Mouse (Mus musculus): ENCODE measurements around the gene Hmx1.

Gene Hmx1

DNA sequence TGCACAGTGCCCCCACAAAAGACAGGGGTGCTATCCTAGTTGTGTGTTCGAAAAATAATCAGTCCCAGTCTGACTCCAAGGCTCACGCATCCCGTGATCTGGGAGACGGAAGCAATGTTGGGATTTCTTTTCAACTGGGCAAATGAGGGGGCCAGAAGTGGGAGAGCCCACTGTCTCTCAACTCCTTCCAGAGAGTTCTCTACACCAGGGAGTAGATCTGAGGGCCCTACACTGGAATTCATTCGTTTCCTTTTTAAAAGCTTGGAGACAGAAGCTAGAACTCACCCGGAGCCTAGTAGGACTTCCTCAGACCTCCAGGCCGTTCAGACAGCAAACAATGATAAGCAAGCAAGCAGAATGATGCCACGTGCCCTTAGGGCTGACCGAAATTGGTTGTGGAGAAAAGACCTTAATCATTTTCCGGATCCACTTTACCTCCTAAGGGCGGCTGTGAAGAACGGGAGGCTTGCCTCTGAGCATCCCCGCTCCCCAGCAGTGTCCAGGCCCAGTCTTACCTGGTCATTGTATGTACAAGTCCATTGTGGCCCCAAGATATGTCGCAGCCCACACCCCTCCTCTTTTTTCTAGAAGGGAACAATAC lies 9.5 kb downstream of the Hmx1 start:
- no peak for DNase-seq

DNA sequence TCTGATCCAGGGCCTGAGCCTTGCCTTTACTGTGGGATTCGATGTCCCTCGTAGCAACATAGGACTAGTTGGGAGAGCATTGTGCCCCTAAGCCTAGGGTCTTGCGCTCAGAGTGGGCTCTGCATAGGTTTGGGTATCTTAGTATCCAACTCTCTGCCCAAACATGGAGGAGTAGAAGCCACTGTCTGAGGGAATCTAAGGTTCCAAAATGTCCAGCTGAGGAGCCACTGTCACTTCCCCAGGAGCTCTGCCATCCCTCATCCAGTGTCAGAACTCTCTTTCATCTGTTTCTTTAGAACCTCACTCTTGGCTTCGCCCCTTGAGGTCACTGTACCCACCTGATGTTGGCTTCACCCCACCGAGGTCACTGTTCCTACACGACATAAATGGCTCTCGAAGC lies 10.2 kb downstream of the Hmx1 start:
- DNase-seq, result no peak

DNA sequence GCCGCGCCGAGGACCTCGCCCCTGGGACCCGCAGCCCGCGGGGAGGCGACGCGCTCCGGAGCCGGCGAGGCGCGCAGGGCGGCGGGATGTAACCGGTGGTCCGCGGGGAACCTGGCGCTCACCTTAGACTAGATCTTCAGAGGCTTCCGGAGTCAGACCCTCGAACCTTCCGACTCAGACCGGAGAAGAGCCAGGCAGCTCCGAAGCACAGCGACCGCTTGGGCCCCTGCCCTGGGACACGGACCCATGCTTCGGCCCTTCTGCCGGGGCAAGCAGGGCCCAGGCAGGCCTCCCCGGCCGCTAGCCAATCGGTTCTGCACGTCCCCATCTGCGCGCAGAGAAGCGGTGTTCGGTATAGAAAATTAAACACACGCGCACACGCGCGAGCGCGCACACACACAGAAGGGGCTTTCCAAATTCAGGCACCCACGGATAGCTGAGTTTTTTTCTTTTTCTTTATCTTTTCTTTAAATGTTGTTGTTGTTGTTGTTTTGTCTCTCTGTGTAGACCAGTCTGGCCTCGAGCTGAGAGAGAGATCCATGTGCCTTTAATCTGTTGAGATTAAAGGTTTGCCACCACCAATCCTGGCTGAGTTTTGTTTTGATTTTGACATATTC lies 10.9 kb downstream of the Hmx1 start:
- no peak for DNase-seq

DNA sequence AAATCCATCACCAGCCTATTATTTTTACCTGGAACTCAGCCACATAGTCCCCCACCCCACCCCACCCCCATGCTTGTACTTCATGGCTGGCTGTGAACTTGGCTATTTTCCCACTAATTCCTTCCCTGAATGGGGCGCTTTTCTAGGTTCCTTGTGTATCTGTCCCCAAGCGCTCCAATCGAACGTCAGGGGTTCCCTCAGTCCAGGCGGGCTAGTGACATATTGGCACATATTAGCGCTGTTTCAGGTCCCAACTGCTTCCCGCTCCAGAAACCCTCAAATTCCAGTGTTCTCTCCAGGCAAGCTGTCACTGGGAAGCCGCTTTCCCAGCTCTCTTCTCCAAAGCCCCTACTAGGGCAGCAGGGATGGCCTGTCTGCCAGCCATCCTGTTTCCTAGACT lies 12.3 kb downstream of the Hmx1 start:
- no peak for DNase-seq

DNA sequence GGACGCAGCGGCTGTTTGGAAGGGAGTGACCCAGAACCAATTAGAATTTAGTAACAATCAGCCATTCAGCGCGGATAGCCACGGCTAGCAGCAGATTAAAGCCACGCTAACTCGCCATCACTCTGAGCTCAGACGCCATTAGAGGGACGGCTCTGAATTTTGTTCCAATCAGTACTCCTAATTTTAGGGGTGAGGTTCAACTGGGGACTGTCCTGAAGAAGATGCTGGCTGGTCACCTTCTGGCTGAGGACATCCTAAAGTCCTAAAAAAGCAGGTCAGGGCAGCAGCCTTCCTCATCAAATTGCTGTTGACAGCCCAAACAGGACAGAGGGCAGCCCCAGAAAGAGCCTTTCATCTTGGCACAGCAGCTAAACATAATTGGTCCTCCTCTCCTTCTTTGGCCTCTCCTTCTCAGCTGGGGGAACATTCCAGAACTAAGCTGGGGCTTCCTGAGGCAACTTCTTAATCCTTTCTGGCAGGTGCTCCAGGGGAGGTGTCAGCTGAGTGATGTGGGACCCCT lies 18.6 kb downstream of the Hmx1 start:
- no peak for DNase-seq

DNA sequence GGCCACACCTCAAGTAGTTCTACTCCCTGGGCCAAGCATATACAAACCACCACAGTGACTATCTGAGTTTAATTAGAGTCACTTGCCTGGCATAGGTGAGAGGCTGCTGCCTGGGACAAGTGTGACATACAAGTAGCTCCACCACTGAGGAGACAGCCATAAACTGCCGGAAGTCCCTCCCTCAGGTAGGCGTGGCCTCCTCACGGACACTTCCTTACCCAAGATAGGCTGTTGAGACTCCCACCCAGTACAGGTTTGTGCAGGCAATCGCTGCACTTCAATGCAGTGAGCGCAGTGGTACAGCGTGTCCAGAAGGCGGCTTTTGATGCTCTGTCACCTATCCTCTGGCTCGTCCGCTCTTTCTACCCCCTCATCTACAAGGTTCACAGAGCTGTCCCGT lies 22.1 kb downstream of the Hmx1 start:
- DNase-seq, result no peak

DNA sequence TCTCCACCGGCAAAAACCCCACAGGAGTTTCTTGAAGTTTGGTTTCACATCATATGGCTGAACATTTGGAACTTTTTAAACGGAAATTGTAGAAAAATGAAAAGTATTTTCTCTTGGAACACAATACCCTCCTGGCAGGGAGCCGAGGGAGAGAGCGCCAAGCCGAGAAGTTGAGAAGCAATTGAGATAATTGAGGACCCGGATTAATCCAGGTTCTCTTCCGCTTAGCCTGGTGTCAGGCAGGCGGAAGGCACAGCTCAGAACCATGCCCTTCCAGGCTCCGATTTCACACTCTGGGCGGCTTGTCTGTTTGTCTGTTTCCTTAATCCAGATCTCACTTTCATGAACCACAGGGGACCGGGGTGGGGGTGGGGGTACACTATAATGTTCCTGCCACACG lies 23.9 kb downstream of the Hmx1 start:
- DNase-seq, result no peak

DNA sequence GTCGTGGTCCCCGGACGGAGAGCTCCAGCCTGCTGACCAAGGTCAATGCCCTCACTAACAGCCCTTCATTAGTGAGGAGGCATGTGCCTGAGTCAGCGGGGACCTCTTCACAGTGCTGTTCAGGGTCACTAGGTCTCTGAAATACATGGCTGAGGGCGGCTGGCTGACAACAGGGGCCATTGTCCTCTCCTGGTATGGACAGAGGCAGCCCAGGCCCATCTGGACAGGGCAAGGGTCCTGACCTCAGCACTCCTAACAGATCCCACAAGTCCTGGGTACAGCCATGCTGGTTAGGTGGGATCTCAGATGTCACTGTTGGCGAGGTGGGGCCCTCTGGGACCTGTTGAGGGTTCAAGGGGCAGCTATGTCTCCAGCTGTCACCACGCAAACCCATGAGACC lies 28.8 kb downstream of the Hmx1 start:
- DNase-seq, result no peak

DNA sequence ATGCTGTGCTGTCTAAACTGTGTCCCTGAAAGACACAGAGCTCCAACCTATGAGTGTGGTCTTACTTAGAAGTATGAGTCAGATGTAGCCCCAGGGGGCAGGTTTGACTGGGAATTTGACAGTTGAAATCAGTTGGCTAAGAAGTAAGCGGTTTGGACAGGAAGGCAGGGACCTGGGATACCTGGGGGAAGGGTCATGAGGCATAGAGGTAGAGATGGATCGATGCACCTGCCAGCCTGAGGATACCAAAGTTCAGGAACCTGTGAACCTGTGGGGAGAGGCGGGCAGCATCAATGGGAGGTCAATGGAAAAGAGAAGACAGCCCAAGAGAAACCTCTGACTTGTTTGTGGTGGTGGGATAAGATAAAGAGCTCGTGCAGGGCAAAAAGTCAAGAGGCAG lies 32.7 kb downstream of the Hmx1 start:
- no peak for DNase-seq

DNA sequence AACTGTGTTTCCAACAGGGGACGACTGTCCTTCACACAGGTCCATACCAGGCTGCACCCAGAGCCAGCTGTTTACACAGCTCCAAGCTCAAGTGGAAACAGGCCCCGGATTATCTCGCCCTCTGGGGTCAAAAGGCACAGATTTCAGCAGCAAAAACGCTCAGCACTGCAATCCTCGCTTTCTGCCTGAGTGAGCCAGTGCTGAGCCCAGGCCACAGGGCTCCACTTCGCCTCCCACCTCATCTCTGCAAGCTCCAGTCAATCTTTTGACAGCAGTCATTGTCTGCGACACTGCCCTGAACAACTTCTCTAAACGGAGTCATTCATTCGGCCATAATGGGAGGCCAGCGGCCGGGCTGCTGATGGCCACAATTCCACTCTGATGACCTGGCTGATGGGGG lies 36.3 kb downstream of the Hmx1 start:
- DNase-seq, result no peak

DNA sequence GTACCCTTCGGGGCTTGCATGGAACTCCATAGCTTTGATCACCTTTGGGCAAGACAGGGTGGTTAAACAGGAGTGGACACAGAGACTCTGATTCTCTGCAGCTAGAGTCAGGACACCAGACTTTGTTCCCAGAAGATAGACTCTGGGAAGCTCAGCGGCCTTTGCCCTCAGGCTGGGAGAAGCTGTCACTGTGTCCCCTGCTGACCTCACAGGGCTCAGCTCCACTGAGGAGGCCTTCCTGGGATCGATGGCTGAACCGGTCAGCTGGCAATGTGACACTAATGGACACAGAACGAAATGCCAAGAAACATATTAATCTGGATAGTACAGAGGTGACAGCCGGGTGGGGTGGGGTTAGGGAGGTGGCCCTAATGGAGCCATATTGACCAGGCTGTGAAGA lies 39.0 kb downstream of the Hmx1 start:
- no peak for DNase-seq

DNA sequence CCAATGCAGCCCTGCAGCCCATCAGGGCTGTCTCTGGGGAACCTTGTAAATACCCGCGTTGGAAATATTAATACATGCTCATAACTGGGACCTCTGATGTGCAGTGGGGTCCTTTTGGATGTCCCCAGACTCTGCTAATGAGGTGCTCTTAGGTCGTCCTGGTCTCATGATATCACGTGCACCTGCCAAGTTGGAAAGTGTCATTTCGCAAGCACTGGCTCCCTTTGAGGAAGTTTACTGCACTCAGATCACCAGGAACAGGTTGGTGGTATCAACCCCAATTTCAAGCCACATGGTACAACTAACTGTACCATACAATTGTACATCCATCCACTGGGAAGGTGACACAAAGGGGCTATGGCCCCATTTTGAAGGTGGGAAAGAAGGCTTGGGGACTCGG lies 39.5 kb downstream of the Hmx1 start:
- no peak for DNase-seq

DNA sequence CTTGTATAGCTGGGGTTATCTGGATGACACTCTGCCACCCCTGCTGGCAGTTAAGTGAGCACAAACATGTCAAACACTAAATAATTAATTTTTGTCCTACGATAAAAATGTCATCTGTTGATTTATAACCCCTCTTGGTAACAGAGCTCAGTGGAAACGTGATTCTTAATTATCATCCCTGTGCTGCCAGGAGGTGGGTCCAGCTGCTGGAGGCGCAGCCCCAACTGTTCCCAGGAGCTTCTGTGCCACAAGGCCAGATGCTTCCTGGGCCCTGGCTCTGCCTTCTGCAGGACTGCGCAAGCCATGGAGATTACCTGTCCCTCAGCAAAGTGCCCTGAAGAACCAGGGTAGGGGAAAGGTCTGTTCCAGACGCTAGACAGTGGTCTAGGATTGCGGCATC lies 43.2 kb downstream of the Hmx1 start:
- no peak for DNase-seq

DNA sequence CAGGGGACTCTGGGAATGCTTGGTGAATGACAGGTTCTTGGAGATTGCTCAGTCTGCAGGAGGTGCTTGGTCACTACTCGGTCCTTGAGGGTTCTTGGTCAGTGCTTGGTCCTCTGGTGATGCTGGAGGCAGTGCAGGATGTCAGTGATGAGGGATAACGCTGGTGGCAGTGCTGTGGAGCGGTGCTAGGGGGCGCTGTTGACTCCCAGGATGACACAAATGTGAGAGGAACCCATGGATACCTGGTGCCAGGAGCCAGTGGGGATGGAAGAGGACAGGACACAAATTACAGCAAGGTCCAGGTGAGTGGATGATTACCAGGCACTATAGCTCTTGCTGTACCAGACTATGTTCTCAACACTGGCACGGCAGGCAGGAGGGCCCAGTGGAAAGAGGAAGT lies 45.1 kb downstream of the Hmx1 start:
- DNase-seq, result no peak

DNA sequence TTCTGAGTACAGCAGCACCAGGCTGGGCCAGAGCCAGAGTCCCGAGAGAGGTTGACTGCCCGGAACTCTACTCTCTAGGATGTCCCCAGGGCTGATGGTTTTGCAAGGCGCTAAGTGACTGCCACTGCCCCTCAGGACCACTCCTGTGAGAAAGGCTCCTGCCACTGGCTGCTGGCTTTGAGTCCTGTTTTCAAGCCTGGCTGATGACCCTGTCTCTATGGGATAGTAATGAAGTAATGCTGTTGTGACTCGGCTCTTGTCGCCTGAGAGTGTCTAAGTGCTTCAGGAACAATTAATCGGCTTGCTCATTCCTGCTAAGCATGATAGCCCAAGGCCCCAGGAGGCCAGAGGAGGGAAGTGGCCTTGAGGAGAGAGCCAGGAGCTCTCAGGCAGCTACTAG lies 45.8 kb downstream of the Hmx1 start:
- DNase-seq, result no peak

DNA sequence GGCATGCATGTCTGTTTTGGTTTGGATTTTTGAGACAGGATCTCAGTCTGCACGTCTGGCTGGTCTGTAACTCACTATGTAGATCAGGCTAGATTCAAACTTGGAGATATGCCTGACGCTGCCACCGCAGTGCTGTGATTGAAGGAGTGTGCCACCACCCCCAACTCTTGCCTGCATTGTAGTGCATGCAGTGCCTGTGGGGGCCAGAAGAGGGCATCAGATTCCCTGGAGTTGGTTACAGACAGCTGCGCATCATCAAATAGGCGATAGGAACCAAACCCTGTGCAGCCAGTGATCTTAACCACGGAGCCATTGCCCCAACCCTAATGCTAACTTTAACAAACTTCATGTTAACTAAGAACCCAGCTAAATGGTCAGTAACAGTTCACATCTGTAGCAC lies 49.9 kb downstream of the Hmx1 start:
- no peak for DNase-seq

DNA sequence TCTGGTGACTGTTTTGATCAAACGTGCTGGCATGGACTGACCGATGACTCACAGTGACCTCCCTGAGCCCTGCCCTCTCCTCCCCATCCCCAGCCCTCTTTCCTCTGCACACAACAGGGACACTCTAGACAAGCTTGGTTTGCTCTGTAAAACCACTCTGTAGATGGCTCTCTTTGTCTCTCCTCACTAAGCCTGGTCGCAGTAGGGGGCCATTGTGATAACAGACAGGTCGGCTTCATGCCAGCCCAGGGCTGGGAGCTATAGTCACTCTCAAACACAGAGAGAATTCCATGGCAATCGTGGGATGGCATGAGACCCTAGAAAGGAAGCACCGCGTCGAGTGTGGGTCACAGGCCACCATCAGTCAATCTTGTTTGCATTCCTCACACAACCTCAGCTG lies 51.6 kb downstream of the Hmx1 start:
- DNase-seq, result no peak

DNA sequence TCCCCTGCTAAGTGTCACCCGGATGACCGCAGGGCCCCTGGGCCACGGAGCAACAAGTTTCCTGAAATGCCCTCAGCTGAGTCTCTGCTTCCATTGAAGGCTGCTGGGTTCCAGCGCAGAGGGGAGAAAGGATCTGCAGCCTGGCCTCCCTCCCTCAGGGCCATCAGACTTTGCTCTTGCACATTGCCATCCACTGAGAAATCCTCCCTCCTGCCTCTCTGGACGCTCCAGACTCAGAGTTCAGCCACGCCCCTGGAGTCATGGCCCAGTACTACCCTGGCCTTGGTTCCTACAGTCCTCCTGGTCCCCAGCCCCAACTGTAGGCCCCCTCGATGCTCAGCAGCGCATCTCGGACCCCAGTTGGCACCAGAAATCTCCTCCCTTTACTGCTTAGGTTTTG lies 52.5 kb downstream of the Hmx1 start:
- DNase-seq, result no peak

DNA sequence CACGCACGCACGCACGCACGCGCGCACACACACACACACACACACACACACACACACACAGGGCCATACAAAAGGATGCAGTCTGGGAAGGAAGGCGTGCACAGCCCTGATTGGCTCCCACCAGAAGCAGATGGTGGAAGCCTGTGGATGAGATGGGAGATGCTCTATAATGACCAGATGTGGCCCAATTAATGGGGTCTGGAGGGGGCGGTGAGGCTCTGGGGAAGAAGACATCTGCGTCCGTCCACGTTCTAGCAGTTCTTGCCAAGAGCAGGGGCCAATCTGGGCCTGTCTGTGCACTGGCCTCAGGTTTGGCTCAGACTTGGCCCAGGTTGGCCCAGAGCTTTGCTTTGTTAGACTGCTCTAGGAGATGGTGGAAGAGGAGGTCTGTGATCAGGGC lies 55.8 kb downstream of the Hmx1 start:
- no peak for DNase-seq

DNA sequence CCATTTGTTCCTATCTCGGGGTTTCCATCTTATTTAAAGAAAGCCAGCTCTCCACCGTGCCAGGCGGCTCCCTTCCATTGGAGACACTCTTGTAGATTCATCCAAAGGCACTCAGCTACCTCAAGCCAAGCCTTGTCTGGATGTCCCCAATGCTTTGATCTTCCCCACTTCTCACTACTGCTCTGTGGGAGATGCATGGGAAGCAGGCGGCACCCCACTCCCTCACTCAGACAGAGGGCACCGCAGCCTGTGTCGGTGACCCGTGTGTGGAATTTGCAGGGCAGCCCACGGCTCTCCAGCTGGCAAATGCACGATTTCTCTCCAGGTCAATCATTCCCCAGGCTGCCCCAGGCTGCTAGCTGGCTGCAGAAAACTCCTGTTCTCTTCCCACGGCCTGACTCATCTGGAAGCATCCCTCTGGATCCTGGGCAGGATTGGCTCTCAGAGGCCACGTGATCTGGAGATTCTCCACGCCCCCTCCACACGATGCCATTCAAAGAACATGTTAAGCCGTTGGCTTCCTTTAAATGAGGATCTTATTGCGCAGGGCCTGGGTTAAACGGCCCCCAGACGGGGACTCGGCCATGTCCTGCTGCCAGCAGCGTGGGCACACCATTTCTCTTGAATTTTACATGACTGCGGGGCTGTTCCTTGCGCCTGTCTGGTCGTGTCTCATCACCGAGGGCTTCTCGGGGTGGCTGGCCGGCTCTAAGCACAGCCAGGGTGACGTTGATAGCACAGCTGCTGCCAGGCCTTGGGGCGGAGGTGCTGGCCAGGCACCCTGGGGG lies 58.9 kb downstream of the Hmx1 start:
- DNase-seq, result no peak

All from cerebellum, adult 11-12 months (tissue).